Mouse (Mus musculus) forebrain, embryonic 10.5 days (tissue): ENCODE data around the gene Traf1. TPM values are rescaled to one million over a fixed set of nuclear protein-coding genes. Genes with fewer than 3 reads are reported as not detected.

Source experiments
- DNase-seq: peaks from one replicate; pipeline ENCODE4 v3.0.0-alpha.2; 2017; ENCODE audit warnings: low spot score; ENCODE audit errors: extremely low spot score
- H3K27ac ChIP-seq: fragments of 300-500 bp; sonication (generic); 2 replicates; pipeline ENCODE4 v1.5.1; 2016; ENCODE audit warnings: mild to moderate bottlenecking
- H3K27me3 ChIP-seq: fragments of 300-500 bp; sonication (generic); 2 replicates; pipeline ENCODE4 v1.6.1; 2016; ENCODE audit warnings: mild to moderate bottlenecking; ENCODE audit not compliant: poor library complexity, severe bottlenecking
- H3K36me3 ChIP-seq: fragments of 300-500 bp; sonication (generic); replicated peaks from 2 replicates; pipeline ENCODE4 v1.6.1; 2016; ENCODE audit warnings: mild to moderate bottlenecking, moderate library complexity
- H3K4me1 ChIP-seq: fragments of 300-500 bp; sonication (generic); 2 replicates; pipeline ENCODE4 v1.6.1; 2016
- H3K4me3 ChIP-seq: fragments of 300-500 bp; sonication (generic); 2 replicates; pipeline ENCODE4 v1.5.1; 2016; ENCODE audit warnings: mild to moderate bottlenecking, moderate library complexity
- H3K9me3 ChIP-seq: fragments of 300-500 bp; sonication (generic); 2 replicates; pipeline ENCODE4 v1.6.1; 2016; ENCODE audit warnings: mild to moderate bottlenecking, moderate library complexity
- WGBS: fragments of 180-500 bp; shearing (Covaris S2); methylation state at CpG from one replicate; pipeline ENCODE4 v1.1.7; 2016; 5-methylcytosine and 5-hydroxymethylcytosine counted together
- polyA plus RNA-seq: library from polyadenylated mRNA; unstranded; fragments of >200 nt; fragmentation: Nextera tagmentation; extraction: Ambion mirVana; gene quantifications from 2 replicates; pipeline ENCODE4 v1.2.1, GENCODE M21; 2016

Traf1 gene
- polyA plus RNA-seq = 0.07 and 0.31 TPM in 2 replicates

- H3K4me3 ChIP-seq = peak within 1 kb of the TSS; percentile 35
- H3K27ac ChIP-seq = peak within 1 kb of the TSS; percentile 53; the same call in 1 of the 2 replicates
- WGBS = 22% methylated on average over 20 of the region's 20 CpGs
- no peaks in the 10 kb centered on the region for H3K9me3 ChIP-seq
- no peaks in the 10 kb centered on the region for H3K36me3 ChIP-seq
- H3K27me3 ChIP-seq = peaks cover 22% of the 10 kb centered on the region
- peaks cover 32% of the 10 kb centered on the region for H3K4me1 ChIP-seq
- no peak for DNase-seq
Observed at GRCm38 (mm10) chr2:34961481-34962036, at the start of gene Traf1. TSS of gene Traf1 (minus strand) at chr2:34961772.

GRCm38 (mm10) chr2:34998956-34999355, 37.4 kb upstream of the Traf1 start:
- peaks cover 14% of the 10 kb centered on the region for H3K4me1 ChIP-seq
- no peak overlapping the region for H3K4me3 ChIP-seq
- no peaks in the 10 kb centered on the region for H3K36me3 ChIP-seq
- 87% methylated on average over 9 of the region's 9 CpGs for WGBS
- H3K9me3 ChIP-seq = no peaks in the 10 kb centered on the region
- no peak overlapping the region for H3K27ac ChIP-seq
- no peaks in the 10 kb centered on the region for H3K27me3 ChIP-seq
- DNase-seq = no peak

- H3K27ac ChIP-seq = no peak overlapping the region
- 90% methylated on average over 5 of the region's 5 CpGs for WGBS
Observed at GRCm38 (mm10) chr2:34996506-34996905, 34.9 kb upstream of the Traf1 start.

GRCm38 (mm10) chr2:34993696-34994356, 32.3 kb upstream of the Traf1 start:
- peaks cover 52% of the 10 kb centered on the region for H3K4me1 ChIP-seq
- H3K27me3 ChIP-seq = peaks cover 17% of the 10 kb centered on the region; the same call in 1 of the 2 replicates
- H3K27ac ChIP-seq = peak overlapping the region; percentile 87
- 62% methylated on average over 5 of the region's 5 CpGs for WGBS
- H3K9me3 ChIP-seq = no peaks in the 10 kb centered on the region
- H3K36me3 ChIP-seq = no peaks in the 10 kb centered on the region
- peak; percentile 26 for DNase-seq
- H3K4me3 ChIP-seq = no peak overlapping the region

More at GRCm38 (mm10) chr2:34996506-34996905, 34.9 kb upstream of the Traf1 start:
- DNase-seq = no peak
- Histone ChIP-seq H3K4me1 (peaks cover 37% of the 10 kb centered on the region), H3K36me3 (no peaks in the 10 kb centered on the region), H3K9me3 (no peaks in the 10 kb centered on the region), H3K27me3 (peaks cover 5% of the 10 kb centered on the region; the same call in 1 of the 2 replicates), H3K4me3 (no peak overlapping the region)

- WGBS = 7% methylated on average over 9 of the region's 9 CpGs
- peak; percentile 72 for DNase-seq
- H3K27me3 ChIP-seq = peaks cover 17% of the 10 kb centered on the region; the same call in 1 of the 2 replicates
- no peaks in the 10 kb centered on the region for H3K36me3 ChIP-seq
- H3K9me3 ChIP-seq = no peaks in the 10 kb centered on the region
- peak overlapping the region; percentile 87 for H3K27ac ChIP-seq
- peak overlapping the region; percentile 31 for H3K4me3 ChIP-seq
- peaks cover 52% of the 10 kb centered on the region for H3K4me1 ChIP-seq
Observed at GRCm38 (mm10) chr2:34992729-34993695, 31.4 kb upstream of the Traf1 start.

GRCm38 (mm10) chr2:34991966-34992365, 30.4 kb upstream of the Traf1 start:
- H3K4me3 ChIP-seq = no peak overlapping the region
- WGBS = 79% methylated on average over 3 of the region's 3 CpGs
- H3K9me3 ChIP-seq = no peaks in the 10 kb centered on the region
- H3K36me3 ChIP-seq = no peaks in the 10 kb centered on the region
- H3K27ac ChIP-seq = peak overlapping the region; percentile 87
- peaks cover 17% of the 10 kb centered on the region; the same call in 1 of the 2 replicates for H3K27me3 ChIP-seq
- no peak for DNase-seq
- H3K4me1 ChIP-seq = peaks cover 52% of the 10 kb centered on the region

- H3K9me3 ChIP-seq = no peaks in the 10 kb centered on the region
- H3K27me3 ChIP-seq = peaks cover 17% of the 10 kb centered on the region; the same call in 1 of the 2 replicates
- peaks cover 46% of the 10 kb centered on the region for H3K4me1 ChIP-seq
- no peak for DNase-seq
- no peak overlapping the region for H3K27ac ChIP-seq
- H3K4me3 ChIP-seq = no peak overlapping the region
- H3K36me3 ChIP-seq = no peaks in the 10 kb centered on the region
- WGBS = 76% methylated on average over 1 of the region's 1 CpGs
Observed at GRCm38 (mm10) chr2:34989749-34990148, 28.2 kb upstream of the Traf1 start.

- Histone ChIP-seq H3K4me3 (no peak overlapping the region), H3K9me3 (no peaks in the 10 kb centered on the region), H3K27me3 (peaks cover 17% of the 10 kb centered on the region; the same call in 1 of the 2 replicates), H3K4me1 (peaks cover 32% of the 10 kb centered on the region), H3K36me3 (no peaks in the 10 kb centered on the region), H3K27ac (no peak overlapping the region)
- no peak for DNase-seq
- 86% methylated on average over 1 of the region's 1 CpGs for WGBS
Observed at GRCm38 (mm10) chr2:34987595-34987994, 26.0 kb upstream of the Traf1 start.

- 86% methylated on average over 8 of the region's 8 CpGs for WGBS
- Histone ChIP-seq H3K4me1 (peaks cover 27% of the 10 kb centered on the region), H3K9me3 (no peaks in the 10 kb centered on the region), H3K27me3 (no peaks in the 10 kb centered on the region), H3K36me3 (no peaks in the 10 kb centered on the region), H3K27ac (no peak overlapping the region), H3K4me3 (no peak overlapping the region)
- DNase-seq = no peak
Observed at GRCm38 (mm10) chr2:34984885-34985284, 23.3 kb upstream of the Traf1 start.

- 61% methylated on average over 11 of the region's 11 CpGs for WGBS
Observed at GRCm38 (mm10) chr2:34982906-34983698, 21.5 kb upstream of the Traf1 start.

GRCm38 (mm10) chr2:34982096-34982724, 20.6 kb upstream of the Traf1 start:
- no peaks in the 10 kb centered on the region for H3K27me3 ChIP-seq
- H3K4me1 ChIP-seq = peaks cover 16% of the 10 kb centered on the region
- H3K27ac ChIP-seq = peak overlapping the region; percentile 62
- H3K4me3 ChIP-seq = no peak overlapping the region
- 74% methylated on average over 14 of the region's 14 CpGs for WGBS
- no peak for DNase-seq
- H3K9me3 ChIP-seq = no peaks in the 10 kb centered on the region
- H3K36me3 ChIP-seq = no peaks in the 10 kb centered on the region

More at GRCm38 (mm10) chr2:34982906-34983698, 21.5 kb upstream of the Traf1 start:
- H3K4me1 ChIP-seq = peaks cover 16% of the 10 kb centered on the region
- H3K27me3 ChIP-seq = no peaks in the 10 kb centered on the region
- H3K36me3 ChIP-seq = no peaks in the 10 kb centered on the region
- DNase-seq = no peak
- H3K4me3 ChIP-seq = no peak overlapping the region
- H3K27ac ChIP-seq = peak overlapping the region; percentile 62
- H3K9me3 ChIP-seq = no peaks in the 10 kb centered on the region
